Mouse (Mus musculus) megakaryocyte, adult 5-6 weeks (primary cell): ENCODE measurements at regions not wholly inside any gene's neighbourhood (a gene's known extent, or its start where the extent isn't known, plus 50 kb on each side); places are given as distances from the start of the nearest gene placed in this dataset.

Experiments used
- ATAC-seq: 2 replicates; pipeline ENCODE4 v1.8.0; 2016; ENCODE audit warnings: mild to moderate bottlenecking, inconsistent platforms; ENCODE audit not compliant: poor library complexity, severe bottlenecking

DNA sequence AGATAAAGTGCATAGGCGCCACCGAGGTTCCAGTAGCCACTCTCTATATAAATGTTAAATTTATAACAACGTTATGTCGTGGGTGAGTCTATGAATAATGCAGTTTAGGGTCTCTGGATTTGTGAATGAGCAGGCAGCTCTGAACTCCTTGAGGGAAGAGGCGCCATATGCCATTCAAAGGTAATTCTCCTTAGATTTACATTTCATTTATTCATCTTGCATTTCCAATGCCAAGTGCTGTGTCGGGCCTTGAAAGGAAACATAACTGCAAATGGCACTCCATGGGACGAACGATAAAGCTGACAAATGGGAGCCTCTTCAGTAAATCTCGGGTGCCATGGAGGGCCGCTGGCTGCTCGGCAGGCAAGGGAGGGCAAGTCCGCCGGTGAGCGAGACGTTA lies 216.4 kb upstream of the Nr5a2 start:
- no peak for ATAC-seq

DNA sequence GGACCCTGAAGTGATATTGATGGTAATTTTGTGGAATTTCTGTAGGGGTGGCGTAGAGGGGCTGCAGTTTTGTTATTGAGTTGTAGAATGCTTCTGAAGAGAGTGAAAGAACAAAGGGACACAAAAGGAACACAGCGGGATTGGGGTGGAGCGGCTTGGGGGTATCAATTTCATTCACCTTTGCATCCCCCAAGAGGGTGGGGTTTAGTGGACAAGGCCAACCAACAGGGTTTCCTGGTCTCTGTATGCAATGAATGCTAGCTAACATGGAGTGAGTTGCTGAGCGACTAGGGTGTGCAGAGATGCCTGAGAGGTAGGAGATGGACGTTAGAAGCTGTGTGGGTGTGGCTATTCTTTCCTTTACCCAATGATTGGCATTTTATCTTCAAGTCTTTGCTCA lies 213.8 kb upstream of the Nr5a2 start:
- no peak for ATAC-seq

DNA sequence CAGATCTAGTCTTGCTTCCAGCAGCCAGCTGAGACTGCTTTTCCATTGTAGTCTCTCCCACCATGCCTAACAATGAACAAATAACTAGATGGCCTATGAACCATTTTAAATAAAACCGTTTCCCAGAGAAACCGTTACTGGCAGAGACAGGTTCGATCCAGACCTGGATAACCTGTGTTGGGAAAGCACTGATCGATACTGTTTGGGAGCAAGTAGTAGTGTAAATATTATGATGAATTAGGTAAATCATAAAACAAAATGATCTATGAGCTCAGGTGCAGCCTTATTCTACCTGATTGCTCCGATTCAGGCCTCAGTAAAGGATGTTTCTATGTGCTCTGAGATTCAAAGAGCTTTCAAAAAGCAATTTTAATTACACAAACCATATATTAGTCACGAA lies 211.9 kb upstream of the Nr5a2 start:
- ATAC-seq = no peak

DNA sequence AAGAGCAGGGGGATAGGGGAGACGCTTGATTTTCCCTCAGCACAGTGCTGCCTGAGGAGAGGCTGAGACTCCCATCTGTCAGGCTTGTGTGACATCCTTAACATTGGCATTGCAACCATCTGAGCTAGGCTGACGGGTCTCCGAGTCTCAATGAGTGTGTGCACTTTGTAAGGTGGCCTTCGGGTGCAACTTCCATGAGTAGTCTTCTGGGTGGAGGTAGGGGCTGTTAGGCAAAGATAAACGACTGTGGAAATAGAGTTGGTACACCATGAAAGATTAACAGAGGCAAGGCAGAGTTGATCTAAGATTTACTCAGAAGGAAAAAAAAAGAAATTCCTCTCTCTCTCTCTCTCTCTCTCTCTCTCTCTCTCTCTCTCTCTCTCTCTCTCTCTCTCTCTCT lies 211.2 kb upstream of the Nr5a2 start:
- no peak for ATAC-seq

DNA sequence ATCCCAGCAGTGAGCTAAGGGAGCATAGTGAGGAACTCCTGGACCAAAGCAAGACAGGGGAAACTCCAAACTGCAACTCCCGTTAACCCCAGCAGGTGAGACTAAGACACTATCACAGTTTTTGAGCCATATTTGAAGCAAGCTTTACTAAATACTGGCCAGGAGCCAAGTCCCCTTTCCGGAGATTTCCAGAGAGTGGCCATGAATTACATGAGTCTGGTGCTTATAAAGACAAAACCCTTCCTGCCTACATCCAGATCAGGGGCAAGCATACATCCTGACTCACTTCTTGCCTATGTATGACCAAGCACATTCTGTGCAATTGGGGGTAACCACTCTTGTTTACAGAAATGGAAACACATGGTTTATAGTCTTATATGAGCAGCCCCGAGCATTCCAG lies 187.6 kb upstream of the Nr5a2 start:
- no peak for ATAC-seq

DNA sequence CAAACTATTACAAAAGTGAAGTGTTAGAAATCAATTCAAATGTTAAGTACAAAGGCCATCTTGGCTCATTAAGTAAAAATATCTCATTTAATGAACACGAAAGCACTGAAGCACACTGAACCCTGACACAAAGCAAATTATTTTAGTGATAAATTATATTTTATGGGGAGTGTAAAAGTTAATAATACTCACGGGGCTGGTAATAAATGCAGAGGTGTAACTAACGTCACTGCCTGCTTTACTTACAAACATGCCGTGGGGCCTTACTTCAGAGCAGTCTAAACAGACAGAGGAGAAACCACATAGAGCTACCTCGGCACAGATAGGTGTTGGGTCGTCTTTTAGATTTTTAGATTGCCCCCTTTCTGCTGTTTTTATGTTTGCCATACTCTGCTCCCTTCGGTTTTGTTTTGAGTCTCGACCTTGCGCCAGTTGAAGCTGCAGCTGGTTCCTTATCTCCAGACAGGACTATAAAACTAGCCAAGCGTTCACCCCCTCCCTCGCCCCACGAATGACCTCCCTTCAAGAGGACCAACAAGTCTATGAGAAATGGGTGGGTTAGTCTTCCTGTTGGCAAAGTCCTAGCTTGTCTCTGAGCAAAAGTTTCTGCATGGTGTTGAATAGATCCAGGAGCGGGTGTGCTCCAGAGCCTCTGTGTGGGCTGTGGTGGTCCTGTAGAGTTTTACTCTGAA lies 181.8 kb upstream of the Nr5a2 start:
- no peak for ATAC-seq

DNA sequence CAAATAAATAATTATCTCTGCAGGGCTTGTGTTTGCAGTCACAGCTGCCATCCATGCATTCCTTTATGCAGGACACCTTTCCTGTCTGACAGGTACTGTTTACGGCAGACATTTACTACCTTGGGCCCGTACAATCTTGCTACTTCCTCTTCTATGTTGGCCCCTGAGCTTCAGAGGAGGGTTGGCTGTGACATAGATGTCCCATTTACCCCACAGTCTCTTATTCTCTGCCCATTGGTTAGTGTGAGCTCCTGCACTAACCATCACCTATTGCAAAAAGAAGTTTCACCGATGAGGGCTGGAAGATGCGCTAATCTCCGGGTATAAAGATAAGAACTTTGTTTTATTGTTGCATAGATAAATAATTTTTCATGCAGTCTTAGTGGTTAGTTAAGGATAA lies 181.1 kb upstream of the Nr5a2 start:
- no peak for ATAC-seq

DNA sequence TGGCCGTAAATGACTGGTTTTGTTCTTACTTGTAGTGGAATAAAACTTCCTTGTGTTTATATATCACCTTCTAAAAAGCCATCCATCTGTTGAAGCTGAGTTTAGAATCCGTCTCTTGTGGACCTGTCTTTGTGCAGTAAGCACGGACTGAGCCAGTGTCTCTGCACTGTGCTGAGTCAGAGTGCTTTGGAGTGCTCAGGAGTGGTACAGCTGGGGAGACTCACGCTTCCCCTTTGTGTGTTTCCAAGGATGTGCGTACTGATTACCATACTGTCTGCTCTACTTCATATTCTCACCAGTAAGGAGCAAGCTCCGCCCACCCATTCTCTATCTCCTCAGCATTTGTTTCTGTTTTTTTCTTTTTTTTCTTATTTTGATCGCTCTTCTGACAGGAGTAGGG lies 175.9 kb upstream of the Nr5a2 start:
- ATAC-seq = no peak

DNA sequence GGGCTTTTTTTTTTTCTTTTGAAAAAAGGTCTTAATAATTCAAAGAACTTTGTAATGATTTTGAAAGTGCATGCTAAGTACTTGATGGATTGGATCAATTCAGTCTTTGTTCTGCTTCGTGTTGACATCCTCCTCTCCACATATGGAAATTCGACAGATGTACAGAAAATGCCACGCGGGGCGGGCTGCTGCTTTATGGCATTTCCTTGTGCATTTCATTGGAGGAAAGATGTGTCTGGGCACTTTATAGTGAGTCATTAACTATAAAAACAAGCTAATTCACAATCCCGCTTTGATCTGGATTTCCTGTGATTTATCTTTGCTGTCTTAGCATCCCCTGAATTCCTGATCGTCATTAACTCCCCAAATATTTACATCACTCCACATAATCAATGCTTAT lies 173.5 kb upstream of the Nr5a2 start:
- no peak for ATAC-seq

DNA sequence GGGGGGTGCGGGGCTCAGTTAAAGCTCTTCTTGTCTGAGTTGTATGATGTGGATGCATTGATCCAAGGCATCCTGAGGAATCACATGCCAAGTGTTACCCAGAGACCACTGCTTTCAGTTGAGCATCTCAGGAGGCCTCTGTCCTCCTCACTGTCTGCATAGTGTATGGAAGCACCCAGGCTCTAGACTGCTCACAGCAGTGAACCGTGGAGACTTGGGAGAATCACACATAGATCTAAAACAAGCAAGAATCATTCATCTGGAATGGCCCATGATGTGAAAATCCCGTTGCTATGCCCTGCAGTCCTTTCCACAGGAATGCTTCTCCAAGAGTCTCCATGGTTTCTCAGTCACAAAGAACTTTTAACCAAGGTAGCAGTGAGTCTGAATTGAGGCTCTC lies 170.0 kb upstream of the Nr5a2 start:
- ATAC-seq = no peak

DNA sequence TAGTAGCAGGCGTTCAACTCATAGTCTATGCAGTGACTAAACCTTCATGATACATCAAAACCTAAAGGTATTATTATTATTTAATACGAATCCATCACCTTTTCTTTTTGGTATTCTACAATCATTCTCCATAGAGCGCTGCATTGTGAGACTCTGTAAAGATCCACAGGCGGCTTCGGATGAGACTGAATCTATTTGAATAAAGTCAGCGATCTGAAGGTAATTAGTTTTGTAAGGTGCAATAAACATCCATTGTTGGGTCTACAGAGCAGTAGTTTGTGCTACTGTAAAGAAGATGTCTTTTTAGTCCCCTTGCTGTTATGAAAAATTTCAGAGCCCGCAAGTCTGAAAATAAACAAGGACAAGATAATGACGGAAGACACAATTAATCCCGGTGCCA lies 168.9 kb upstream of the Nr5a2 start:
- ATAC-seq = no peak

DNA sequence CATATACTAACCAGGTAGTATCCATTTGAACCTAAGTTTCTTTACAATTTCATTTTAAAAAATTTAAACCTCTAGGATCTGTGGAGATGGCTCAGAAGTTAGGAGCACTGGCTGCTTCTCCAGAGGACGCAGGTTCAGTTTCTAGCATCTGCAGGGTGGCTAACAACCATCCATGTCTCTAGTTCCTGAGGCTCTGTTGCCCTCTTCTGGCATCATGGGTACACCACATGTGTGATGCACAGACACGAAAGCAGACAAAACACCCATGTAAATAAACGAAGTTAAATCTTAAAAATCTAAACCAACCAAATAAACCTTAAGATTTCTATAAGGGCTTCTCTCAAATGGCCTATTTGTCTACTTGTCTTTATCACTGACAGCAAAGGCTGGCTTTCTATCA lies 157.6 kb upstream of the Nr5a2 start:
- ATAC-seq = no peak

DNA sequence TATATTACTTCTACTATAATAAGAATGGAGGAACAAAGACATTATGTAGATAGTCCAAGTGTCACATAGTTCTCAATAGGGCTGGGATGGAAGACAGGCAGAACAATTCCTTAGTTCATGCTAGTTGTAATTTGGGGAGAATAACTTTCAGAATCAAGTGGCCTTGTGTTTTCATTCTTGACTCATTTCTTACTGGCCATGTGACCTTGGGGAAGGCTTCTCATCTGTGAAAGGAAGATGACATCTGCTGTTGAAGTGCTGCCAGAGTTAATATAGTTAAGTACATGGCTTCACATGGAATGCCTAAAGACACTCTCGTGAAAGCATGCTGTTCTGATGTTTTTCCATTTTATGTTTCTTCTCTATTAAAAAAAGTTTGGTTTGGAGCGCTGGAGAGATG lies 146.2 kb upstream of the Nr5a2 start:
- ATAC-seq = no peak

DNA sequence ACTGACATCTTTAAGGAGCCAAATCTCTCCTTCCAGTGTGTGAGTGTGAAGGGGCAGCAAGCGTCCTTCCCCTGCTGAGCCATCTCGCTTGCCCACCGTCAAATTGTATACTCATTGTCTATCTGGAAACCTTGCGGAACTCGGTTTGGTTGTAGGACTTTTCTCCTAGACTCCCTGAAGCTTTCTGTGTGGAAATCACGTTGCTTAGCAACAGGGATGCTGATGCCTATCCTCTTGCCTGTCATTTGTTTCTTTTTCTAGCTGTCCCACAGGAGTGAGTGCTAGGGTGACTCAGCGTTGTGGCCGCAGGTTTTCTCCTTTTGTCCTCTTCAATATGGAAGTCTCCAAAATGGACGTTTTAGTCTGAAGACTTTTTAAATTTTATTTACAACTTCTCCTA lies 131.5 kb upstream of the Nr5a2 start:
- no peak for ATAC-seq

DNA sequence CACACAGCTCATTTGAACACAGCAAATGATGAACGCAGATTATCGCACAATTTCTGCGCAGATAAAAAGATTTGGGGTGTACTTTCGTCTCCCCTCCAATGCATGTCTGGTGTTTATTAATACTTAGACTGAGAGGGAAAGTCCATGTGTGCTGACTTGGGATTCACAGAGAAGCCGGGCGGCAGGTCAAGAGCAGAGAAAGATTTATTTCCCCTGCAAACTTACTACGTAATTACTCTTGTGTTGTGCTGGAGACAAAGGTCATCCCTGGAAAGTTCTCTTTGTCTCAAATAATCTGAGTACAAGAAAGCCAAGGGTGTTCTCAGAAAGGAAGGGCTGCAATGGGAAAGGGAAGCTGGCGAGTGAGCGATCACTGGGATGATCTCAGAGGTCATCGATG lies 127.9 kb upstream of the Nr5a2 start:
- no peak for ATAC-seq

DNA sequence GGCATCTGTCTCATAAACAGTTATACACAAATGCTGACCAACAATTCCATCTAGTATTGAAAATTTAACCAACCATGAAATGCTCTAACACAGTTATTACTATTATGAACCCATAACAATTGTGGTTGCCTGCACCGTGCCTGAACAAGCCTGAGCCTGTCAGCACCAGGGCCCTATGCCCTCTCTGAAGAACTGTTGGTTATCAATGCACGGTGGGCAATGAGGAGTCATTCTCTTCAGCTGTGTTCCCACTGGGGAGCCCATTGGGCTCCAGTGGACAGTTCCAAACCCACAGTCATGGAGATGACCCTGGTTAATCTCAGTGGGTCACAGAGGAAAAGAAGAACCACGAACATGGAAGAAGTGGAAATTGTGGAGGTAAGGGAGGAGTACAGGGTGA lies 126.5 kb upstream of the Nr5a2 start:
- no peak for ATAC-seq

DNA sequence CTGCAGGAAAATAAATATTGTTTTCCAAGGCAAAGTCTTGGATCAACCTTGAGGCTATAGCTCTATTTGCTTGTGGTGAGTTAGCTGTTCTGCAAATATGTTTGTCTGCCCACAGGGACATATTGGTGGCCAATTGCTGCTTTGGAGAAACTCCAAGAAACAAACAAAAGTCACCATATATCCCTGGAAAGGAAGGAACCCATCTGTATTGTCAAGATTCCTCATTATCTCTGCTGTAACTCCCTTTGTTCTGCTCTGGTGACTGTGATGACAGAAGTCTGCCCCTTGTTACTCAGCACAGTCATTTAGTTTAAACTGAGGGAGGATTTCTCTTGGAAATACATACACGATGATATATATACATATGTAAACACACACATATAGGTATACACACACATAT lies 123.3 kb upstream of the Nr5a2 start:
- ATAC-seq = no peak

DNA sequence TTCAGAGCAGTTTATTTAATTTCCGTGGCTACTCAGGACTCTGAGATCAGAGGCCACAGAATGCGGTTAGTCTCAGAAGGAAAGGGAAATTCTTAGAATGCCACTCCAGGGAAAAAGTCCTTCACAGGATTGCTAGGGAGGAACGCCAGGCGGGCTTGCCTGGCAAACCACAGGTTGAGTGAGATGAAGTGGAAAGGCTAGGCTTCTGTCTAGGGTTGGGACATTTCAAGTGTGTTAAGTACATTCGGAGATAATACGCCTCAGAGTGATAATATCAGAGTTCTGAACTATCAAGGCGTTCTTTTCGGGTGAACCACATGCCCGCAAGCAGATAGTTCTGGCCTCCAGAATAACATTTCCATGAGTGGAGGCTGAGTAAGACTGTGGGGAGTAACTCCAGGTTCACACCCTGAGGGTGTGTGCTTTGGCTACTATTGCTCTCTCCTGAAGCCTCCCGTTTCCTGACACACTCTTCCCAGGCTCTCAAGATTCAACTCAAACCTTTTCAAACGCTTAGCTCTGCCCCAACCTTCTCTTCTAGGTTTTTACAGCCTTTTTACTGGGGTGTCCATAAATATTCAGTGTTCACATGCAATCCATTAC lies 119.3 kb upstream of the Nr5a2 start:
- ATAC-seq = no peak

DNA sequence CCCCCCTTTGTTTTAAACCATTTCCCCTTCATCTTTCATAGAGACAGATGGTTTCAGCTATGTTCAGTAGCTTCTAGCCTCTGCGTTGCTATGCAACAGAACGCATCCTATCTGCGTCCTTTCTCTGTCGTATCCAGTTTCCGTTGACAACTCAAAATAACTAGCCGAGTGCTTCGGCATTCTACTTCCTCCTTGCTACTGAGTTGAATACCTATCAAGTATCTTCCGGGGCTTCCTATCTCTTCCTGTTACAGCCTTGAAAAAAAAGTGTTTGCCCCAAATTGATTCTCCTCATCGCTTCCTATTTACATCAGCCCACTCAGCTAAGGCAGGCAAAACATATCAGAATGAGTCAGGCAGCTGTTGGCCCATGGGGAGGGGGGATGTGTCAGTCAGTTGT lies 114.5 kb upstream of the Nr5a2 start:
- ATAC-seq = no peak

DNA sequence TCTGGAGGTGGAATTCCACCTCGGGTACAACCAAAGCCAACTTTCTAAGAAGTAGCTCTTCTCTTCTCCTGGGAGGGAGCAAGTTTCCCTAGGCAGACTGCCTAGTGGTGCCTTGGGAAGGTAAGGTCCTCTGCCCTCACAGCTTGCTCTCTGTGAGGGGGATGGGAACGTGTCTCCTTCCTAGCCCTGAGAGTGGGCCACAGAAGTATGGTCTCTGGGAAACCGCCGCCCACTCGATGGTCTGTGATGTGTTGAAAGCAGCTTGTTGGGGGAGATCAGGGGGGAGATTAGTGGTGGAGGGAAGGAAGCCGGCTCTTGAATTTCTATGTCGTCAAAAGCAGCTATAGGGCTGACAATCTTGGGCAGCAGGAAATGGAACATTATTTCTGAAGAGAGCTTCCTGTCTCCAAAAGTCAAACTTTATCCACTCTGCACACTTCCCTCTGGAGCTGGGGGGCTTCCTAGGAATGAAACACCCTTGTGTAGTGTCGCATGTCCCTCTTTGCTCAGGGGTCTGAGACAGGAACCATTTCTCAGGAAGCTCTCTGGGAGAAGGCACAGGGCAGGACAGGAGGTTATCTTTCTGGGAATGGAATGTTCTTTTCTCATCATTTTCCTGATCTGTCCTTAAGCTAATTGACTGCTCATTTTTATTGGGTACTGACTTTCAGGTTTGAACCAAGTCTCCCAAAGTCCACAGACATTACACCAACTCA lies 113.8 kb upstream of the Nr5a2 start:
- ATAC-seq = no peak

DNA sequence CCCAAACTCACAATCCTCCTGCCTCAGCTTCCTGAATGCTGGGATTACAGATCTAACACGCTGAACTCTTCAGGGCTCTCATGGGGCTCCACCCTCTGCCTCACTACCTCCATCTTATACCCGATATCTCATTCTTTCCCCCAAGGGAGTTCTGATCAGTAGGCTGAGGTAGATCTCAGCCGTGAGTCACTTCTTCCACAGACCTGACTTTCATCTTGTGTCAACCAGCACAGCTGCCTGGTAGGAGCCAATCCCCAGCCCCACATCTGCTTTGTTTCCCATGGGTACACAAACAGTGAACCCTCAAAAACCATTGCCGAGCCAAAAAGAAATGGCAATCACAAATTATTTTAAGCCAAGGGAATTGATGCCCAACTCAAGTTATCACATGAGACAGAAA lies 100.7 kb upstream of the Nr5a2 start:
- ATAC-seq = no peak

DNA sequence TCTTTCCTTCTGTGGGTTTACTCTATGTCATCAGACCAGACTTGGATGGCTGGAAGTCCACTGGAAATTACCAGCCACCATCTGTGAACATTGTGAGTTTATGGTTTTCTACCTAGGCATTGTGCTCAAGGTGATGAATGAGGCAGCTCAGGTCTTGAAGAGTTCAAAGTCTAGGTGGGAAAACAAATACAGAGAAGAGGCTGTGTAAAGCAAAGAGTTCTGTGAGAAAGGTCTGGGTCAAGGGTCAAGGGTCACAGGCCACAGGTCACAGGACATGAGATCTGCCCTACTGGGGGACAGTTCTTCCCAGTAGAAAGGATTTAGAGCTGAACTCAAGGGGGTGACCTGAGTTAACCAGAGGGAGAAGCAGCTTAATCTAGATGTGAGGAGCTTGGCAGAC lies 92.9 kb upstream of the Nr5a2 start:
- no peak for ATAC-seq

DNA sequence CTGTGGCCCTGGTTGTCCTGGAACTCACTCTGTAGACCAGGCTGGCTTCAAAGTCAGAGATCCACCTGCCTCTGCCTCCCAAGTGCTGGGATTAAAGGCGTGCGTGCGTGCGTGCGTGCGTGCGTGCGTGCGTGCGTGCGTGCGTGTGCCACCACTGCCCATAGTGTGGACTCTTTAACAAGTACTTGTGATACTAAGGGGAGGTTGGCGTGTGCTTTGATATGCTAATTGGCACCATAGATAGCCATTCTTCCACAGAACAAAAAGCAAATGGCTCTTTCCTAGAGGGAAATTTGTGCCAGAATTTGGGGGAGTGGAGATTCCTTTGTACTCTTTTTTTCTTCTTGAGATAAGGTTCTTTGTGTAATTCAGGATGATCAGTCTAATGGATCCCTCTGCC lies 91.3 kb upstream of the Nr5a2 start:
- no peak for ATAC-seq
